Mouse (Mus musculus) thymus, postnatal 14 days (tissue): Measurements from ENCODE around the gene Krt9.
"Not testable (repeated sequence)": the region's sequence is repeated elsewhere in the genome, so short reads cannot be mapped to it uniquely, and the experiment has no call there.

ENCODE experiments used
- DNase-seq: peaks from one replicate; pipeline ENCODE4 v3.0.0; 2021

The Krt9 gene

DNA sequence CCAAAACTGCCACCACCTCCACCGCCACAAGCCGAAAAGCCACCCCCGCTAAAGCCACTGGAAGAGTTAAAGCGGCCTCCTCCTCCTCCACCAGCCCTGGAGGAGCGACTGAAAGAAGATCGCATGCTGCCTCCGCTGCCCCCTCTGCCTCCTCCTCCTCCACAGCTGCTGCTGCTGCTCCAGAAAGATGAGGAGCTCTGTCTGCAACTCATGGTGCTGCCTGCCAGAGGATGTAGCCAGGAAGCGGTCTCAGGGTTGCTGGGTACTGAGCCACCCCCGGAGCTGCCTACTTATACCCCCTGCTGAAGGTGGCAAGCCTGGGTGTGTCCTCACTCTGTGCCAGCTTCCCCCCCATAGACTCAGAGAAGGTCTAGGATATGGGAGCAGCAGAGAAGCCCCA lies at the start of gene Krt9:
Gene Krt9, minus strand, starts transcription at position 255 of the 400 bp plus-strand sequence.
- no peak for DNase-seq

- not testable (repeated sequence) for DNase-seq
Observed at GRCm38 (mm10) chr11:100240272-100240671, 47.2 kb upstream of the Krt9 start.

- no peak for DNase-seq
Observed at GRCm38 (mm10) chr11:100221741-100222140, 28.7 kb upstream of the Krt9 start.

GRCm38 (mm10) chr11:100219304-100219703 lies 26.3 kb upstream of the Krt9 start:
- no peak for DNase-seq

DNA sequence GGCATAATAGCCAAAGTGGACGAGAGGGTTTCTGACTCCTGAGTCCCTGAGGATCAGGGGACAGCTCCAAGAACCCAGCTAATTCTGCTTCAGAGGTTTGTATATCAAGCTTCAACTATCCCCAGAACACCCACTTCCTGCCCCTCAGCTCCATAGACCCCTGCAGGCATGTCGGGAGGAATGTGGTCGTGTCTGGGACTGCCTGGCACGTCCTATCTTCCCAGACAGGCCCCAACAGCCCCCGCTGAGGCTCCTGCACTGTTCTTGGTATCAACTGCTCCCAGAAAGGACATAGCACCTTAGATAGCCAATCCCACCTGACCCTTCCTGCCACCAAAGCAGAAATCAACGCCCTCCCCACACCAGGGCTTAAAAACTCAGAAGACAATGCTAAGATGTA lies 15.5 kb upstream of the Krt9 start:
- no peak for DNase-seq

- DNase-seq, result no peak
Observed at GRCm38 (mm10) chr11:100207498-100207897, 14.5 kb upstream of the Krt9 start, which contains the start of gene Krt14. TSS of gene Krt14 (minus strand) at chr11:100207548.

DNA sequence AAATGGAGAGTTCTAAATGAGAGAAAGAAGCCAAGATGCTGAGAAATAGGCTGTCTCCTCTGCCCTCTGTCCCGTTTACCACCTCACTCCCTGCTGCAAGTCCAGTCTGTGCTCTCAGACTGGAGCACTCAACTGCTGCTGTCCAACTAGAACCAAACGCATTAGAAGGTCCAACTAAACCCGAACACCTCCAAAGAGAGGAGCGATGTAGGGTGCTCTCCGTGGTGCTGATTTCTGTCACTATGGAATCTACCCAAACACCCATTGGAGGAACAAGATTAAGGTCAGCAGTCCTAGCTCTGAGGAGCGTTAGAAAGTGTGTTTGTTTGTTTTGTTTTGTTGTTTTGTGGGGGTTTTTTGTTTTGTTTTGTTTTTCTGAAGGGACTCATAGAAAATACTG lies 10.4 kb upstream of the Krt9 start:
- DNase-seq, result no peak

DNA sequence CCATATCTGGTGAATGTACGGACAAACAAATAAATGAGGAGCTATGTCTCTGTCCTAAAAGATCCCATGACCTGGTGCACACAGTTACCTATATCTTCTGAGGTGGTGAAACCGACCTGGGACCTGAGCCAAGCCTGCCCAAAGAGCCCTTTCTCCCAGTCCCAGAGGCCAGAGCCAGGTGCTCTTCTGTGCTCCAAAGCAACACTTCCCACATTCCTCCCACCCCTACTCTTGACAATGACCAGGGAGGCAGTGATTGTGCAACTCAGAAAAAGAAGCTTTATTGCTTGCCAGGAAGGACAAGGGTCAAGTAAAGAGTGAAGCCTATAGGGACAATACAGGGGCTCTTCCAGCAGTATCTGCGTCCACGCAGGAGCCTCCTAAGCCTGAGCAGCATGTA lies 9.9 kb upstream of the Krt9 start:
- no peak for DNase-seq

DNA sequence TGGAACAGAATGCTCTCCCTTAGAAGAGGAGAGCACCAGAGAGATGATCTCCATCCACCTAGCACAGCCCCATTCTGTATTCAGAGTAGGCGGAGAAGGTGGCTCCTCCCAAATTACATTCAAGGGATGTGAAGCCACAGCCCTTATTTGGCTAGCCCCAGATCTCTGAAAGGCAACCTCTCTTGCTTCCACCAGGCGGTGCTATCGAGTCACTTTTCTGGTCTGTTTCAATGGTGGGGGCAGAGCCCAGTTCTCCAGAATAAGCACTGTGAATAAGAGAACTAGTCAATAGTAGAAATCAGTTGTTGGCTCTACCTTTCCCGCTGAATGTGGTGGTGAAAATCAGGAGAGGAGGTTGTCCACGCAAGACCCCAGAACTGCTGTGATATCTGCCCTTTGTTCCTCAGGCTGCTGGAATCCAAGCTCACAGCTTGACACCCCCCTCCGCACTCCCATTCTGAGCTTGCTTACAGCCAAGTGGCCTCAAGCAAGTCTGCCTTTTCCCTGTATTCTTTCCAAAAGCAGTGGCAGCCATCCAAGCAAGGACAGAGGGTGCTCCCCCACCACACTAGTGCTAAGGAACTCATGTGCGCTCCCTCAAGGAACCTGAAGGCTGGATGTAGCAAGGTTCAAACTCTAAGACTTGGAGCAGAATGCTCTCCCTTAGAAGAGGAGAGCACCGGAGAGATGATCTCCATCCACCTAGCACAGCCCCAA lies 7.2 kb upstream of the Krt9 start:
- DNase-seq, result peak; percentile 13

DNA sequence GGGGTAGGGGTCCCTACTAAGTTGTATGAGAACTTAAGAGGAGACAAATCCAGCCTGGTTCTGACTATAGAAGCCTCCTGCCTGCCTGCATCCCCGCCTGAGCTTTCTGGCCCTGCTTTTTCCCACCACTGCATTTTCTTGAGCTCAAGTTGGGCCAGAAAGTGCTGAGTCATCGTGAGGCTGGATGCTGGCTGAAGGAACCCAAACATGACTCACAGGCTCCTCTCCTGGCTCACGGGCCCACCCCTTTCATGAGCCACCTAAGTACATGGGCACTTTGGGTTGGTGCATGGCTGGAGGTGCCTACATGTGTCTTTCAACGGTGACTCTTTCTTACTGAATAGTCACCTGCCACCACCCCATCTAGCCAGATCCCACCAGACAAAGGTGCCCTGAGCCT lies 5.6 kb upstream of the Krt9 start:
- no peak for DNase-seq

DNA sequence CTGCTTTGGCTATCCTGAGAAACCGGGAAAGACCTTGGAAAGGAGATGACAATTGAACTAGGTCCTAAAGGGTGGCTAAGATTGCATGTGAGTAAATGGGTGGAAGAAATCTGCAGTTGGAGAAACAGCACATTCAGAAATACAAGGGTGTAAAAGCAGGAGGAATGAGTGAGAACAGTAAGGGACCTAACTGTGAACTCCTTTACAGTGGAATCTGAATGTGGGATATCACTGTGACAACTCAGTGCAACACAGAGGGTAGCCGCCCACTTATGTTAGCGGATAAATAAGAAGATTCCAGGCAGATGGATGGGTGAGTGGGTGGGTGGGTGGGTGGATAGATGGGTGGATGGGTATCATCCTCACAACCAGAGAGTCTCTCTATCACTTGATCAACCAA lies 1.2 kb downstream of the Krt9 start:
- no peak for DNase-seq

DNA sequence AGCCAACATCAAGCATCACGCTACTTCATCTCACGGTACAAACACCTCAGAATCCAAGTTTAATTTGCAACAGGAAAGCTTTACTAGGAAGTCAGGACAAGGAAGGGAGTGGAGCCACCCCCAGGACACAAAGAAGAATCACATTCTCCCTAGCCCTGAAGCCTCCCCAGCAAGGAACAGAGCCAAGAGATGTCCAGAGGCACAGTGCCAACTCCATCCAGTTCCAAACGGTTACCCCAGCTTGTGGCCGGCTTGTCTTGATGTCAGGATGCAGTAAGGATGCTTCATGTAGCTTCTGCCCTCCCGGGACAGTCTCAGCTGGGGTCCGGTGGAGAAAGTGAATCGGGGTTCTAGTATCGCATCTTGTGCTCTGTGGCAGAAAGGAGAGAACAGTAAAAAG lies 6.3 kb downstream of the Krt9 start:
- no peak for DNase-seq

- no peak for DNase-seq
Observed at GRCm38 (mm10) chr11:100181725-100182124, 11.3 kb downstream of the Krt9 start.

GRCm38 (mm10) chr11:100179260-100179659 lies 13.8 kb downstream of the Krt9 start:
- no peak for DNase-seq

DNA sequence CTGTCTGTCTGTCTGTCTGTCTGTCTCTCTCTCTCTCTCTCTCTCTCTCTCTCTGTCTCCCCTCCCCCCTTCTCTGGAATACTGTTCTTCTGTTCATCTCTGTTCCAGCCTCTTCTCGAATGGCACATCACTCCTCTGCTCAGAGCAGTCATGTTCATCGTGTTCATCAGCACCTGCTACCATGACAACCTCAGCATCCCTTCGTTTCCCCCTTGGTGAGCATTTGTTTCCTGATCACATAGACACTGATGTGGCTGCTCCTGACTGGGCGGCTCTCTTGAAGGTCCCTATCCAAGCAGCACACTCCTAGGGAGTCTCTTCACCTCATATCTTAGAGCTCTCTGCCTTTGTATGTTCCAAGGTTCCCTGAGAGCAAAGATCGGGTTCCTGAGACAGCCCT lies 14.7 kb downstream of the Krt9 start:
- no peak for DNase-seq

GRCm38 (mm10) chr11:100176791-100177190 lies 16.3 kb downstream of the Krt9 start:
- no peak for DNase-seq

DNA sequence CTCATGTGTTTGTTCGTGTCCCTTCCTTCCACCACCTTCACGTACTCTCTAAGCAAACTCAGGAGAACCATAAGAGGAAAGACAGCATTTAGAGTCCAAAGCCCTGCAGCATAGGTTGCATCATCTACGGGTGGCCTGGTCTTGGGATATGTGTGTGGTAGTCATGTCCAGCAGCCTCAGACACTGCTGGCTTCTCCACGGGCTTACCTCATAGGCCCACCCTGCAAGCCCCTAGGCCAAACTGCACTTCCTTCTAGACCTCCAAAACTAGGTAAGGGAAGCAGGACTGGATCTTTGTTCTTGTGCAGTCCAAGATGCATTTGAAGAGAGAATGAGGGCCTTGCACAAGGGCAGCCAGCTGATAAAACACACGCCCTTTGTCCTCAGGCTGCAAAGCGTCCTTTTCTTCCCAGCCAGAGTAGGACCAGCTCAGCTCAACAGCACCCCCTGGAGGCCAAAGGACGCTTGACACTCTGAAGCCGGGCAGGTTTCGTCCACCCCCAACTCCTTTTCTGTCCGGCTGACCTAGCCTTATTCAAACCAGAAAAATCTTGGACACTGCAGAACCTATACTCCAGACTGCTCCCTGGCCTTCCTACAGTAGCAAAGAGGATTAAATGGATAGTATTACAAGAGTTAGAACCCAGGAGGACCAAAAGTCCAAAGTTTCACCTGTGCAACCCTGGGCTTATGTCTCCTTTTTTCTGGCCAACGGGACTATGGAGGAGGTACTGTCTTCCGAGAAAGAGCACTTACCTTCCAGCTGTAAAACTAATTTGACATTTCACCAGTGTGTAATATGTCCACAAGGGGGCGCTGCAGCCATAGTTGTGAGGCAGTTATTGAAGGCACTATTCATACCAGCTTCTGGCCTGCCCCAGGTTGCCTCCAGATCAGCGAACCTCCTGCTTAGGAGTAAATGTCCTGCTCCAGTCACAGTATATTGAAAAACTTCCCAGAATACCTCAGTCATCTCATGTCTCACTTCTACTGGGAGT lies 24.0 kb downstream of the Krt9 start:
- peak; percentile 40 for DNase-seq

DNA sequence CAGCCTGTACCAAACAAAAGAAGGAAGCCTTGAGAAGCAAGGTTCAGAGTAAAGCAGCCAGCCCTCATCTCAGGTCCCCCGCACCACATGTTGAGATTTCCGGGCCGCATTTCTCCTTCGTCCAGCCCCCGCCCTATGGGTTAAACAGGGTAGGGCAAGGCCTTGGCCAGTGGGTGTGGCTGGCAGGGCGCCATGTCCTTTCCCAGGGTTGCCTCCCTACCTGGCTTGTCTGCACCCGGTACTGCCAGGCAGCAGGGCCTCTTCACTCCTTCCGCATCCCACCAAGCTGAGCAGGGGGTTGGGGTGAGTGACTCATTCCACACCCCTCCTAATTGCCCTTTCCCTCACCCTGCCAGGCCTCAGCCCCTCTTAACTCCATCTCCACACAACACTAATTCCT lies 25.0 kb downstream of the Krt9 start:
- DNase-seq, result no peak

GRCm38 (mm10) chr11:100164392-100164791 lies 28.7 kb downstream of the Krt9 start:
- no peak for DNase-seq

DNA sequence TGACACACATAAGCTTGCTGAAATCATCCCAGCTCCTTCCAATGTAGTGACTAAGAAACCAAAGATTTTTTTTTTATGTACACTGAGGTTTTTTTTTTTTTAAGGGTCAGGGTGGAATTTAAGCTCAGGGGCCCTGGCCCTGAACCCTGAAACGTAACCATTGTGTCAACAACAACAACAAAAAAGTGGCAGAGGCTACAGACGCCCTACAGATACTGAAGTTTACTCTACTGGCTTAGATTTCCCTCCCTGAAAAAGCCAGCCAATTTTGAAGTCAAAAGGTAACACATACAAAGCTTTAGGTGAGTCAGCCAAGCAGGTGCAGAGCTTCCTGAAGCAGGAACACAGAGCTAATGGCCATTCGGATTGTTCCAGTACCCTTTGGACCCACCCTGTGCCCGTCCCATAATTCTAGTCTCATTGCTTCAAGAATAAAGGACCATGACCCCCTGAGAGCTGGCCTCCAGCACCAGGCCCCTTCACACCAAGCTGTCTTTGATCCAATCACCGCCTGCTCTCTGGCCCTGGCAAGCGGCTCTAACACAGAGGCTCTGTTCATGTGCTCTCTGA lies 35.1 kb downstream of the Krt9 start:
- no peak for DNase-seq

- DNase-seq, result no peak
Observed at GRCm38 (mm10) chr11:100157331-100157730, 35.7 kb downstream of the Krt9 start.

GRCm38 (mm10) chr11:100155497-100156255 lies 37.4 kb downstream of the Krt9 start:
- DNase-seq, result no peak
